Mouse (Mus musculus): ENCODE data around the gene Pphln1. TPM values are rescaled to one million over a fixed set of nuclear protein-coding genes. Genes with fewer than 3 reads are reported as not detected.
A peak's percentile ranks its signal among the peaks of the same experiment; 100 is the strongest.

Gene Pphln1
- total RNA-seq, 4 experiments from 2014 or later: 39.6 to 42.8 (median 40.9) TPM

- no peak for DNase-seq
Observed at GRCm38 (mm10) chr15:93435998-93436397, 37.8 kb downstream of the Pphln1 start.

GRCm38 (mm10) chr15:93438663-93439062, 40.5 kb downstream of the Pphln1 start:
- DNase-seq: peak; percentile 33

- no peak for DNase-seq
Observed at GRCm38 (mm10) chr15:93442271-93442670, 44.1 kb downstream of the Pphln1 start.

GRCm38 (mm10) chr15:93443676-93444075, 45.5 kb downstream of the Pphln1 start:
- DNase-seq: no peak

- DNase-seq: no peak
Observed at GRCm38 (mm10) chr15:93448862-93449261, 50.7 kb downstream of the Pphln1 start.

GRCm38 (mm10) chr15:93453296-93453695, 55.1 kb downstream of the Pphln1 start:
- no peak for DNase-seq

GRCm38 (mm10) chr15:93456005-93456404, 57.9 kb downstream of the Pphln1 start:
- no peak for DNase-seq

GRCm38 (mm10) chr15:93459422-93459821, 61.3 kb downstream of the Pphln1 start:
- DNase-seq: no peak

- no peak for DNase-seq
Observed at GRCm38 (mm10) chr15:93461066-93461465, 62.9 kb downstream of the Pphln1 start.

GRCm38 (mm10) chr15:93471651-93472050, 73.5 kb downstream of the Pphln1 start:
- peak; percentile 69 for DNase-seq

- DNase-seq: no peak
Observed at GRCm38 (mm10) chr15:93472089-93472488, 73.9 kb downstream of the Pphln1 start.

GRCm38 (mm10) chr15:93474277-93474676, 76.1 kb downstream of the Pphln1 start:
- no peak for DNase-seq

- no peak for DNase-seq
Observed at GRCm38 (mm10) chr15:93475688-93476087, 77.5 kb downstream of the Pphln1 start.

- no peak for DNase-seq
Observed at GRCm38 (mm10) chr15:93477729-93478128, 79.6 kb downstream of the Pphln1 start.

GRCm38 (mm10) chr15:93478676-93479075, 80.5 kb downstream of the Pphln1 start:
- DNase-seq: no peak

- no peak for DNase-seq
Observed at GRCm38 (mm10) chr15:93479445-93479844, 81.3 kb downstream of the Pphln1 start.

GRCm38 (mm10) chr15:93481112-93481511, 83.0 kb downstream of the Pphln1 start:
- DNase-seq: no peak

- DNase-seq: no peak
Observed at GRCm38 (mm10) chr15:93484261-93484710, 86.1 kb downstream of the Pphln1 start.

- no peak for DNase-seq
Observed at GRCm38 (mm10) chr15:93485252-93485651, 87.1 kb downstream of the Pphln1 start.

- no peak for DNase-seq
Observed at GRCm38 (mm10) chr15:93486066-93486465, 87.9 kb downstream of the Pphln1 start.

- no peak for DNase-seq
Observed at GRCm38 (mm10) chr15:93489597-93489996, 91.4 kb downstream of the Pphln1 start.

- DNase-seq: no peak
Observed at GRCm38 (mm10) chr15:93494700-93495099, 96.5 kb downstream of the Pphln1 start.

GRCm38 (mm10) chr15:93499866-93500265, 101.7 kb downstream of the Pphln1 start:
- DNase-seq: no peak

- DNase-seq: no peak
Observed at GRCm38 (mm10) chr15:93502703-93503102, 104.6 kb downstream of the Pphln1 start.

- DNase-seq: no peak
Observed at GRCm38 (mm10) chr15:93503201-93503745, 105.1 kb downstream of the Pphln1 start.

Measured in adrenal gland, adult 8-10 months (tissue).